Mouse (Mus musculus): Measurements from ENCODE around the gene Lama5.
A peak's percentile ranks its signal among the peaks of the same experiment; 100 is the strongest.

DNA sequence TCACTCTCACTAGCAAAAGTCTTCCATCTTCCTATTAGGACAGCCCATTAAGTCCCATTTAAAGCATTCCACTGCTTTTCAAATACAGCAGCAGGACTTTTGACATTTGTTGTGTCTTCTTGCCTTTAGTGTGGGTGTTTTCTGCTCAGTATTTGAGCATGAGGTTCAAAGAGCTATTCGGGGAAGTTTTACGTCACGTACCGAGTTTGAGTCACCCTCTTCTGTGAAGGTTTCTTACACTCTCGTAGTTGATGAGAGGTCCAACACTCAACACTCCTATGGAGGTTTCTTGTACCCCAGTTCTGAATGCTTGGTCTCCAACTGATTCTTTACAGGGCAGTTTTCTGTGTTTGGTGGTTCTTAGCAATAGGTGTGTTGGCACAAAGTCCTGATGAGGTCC lies 22.3 kb upstream of the Lama5 start:
- TF ChIP-seq EP300 (IDR thresholded peaks at IDR 0.05) = peak; percentile 78
- no peak for TF ChIP-seq CTCF (IDR thresholded peaks at IDR 0.05)
